Mouse (Mus musculus): Measurements from ENCODE around the gene Oxsr1.

DNA sequence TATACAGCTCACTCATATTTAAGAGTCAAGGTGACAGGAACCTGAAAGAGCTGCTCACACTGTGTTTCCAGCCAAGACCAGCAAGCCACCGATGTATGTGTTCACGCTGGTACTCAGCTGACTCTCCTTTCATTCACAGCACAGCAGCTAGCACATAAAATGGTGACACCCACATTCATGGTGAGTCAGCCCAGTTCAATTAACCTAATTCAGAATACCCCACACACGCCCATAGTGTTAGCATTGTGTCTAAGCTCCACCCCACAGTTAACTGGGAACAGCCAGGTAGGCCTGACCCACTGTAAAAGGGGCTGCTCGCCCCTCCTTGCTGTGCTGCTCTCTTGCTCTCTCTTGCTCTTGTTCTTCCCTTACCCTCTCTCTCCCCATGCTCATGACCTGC lies 50.7 kb downstream of the Oxsr1 start:
- TF ChIP-seq CTCF (IDR thresholded peaks at IDR 0.05; ENCODE audit: borderline replicate concordance, insufficient read depth, low read depth, low read length) (no peak), POLR2A (IDR thresholded peaks at IDR 0.05; ENCODE audit: borderline replicate concordance, insufficient read depth, low read length) (no peak)

Data from cerebellum, adult 2 months (tissue).